Mouse (Mus musculus) ovary, postnatal 14 days (tissue): ENCODE data around the gene Enpp1.
A peak's percentile ranks its signal among the peaks of the same experiment; 100 is the strongest.

Experiments used
- DNase-seq: peaks from one replicate; pipeline ENCODE4 v3.0.0; 2022; ENCODE audit warnings: low spot score

The Enpp1 gene

DNA sequence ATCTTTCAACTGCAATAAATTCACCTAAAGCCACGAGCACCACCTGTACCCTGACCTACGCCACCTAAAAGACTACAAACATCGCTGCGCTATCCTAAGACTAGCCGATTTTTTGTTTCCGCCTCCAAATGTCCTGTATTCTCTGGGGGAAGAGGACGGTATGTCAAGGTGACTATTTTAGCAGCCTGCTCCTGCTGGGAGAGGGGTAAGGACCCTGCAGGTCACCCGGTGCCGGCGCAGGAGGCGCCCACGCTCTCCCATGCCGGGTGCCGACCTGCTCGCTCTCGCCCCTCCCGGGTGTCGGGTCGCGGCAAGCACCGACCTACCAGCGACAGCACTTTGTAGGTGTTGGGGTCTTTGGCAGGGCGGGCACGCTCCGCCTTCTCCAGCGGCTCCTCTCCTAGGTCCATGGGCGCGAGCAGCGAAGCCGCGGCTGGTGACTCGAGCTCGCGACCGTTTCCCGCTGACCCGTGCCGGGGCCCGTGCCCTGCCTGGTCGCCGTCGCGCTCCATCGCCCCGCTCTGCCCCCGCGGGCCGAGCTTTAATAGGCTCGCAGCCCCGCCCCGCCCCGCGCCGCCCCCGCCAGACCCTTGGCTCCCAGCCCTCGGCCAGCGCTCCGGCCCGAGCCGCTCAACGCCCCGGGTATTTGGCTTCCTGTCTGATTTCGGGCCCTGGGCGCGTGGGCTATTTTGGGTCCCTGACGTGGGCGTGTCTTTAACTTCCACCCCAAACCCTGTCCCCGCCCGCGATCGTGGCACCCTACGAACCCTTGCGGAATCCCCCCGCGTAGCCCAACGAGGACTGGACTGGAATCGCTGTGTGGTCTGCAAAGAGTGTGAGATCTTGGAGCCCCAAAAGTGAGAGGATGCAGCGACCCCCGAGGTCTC is at the start of gene Enpp1:
TSS of gene Enpp1 (minus strand) at position 680 of the 887 bp plus-strand sequence.
- peak; percentile 50 for DNase-seq

DNA sequence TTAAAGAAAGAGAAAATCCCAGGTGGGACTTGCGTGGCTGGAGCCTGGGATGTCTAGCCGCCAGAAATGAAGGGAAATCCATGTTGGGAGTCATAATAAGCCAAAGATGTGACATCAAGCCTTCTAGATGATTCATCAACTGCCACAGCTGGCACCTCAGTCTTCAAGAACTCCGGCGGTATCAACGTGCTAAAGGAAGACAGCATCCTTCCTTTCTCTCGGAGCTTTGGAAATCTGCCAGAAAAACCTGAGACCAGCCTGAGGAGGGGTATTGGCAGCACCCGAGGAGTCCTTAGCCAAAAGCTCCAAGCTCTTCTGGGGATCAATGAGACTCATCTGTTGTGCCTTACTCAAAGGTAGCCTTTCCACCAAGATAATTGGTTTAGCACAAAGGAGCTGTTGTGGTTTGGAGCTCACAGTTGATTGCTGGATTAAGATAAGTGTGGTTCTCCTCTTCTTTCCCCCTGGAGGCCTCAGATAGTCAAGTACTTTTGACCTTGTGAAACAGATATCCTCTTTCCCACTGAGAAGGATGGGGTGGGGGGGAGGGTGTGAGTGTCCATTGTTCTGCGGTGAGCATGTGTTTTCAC is 46.5 kb upstream of the Enpp1 start:
- no peak for DNase-seq

DNA sequence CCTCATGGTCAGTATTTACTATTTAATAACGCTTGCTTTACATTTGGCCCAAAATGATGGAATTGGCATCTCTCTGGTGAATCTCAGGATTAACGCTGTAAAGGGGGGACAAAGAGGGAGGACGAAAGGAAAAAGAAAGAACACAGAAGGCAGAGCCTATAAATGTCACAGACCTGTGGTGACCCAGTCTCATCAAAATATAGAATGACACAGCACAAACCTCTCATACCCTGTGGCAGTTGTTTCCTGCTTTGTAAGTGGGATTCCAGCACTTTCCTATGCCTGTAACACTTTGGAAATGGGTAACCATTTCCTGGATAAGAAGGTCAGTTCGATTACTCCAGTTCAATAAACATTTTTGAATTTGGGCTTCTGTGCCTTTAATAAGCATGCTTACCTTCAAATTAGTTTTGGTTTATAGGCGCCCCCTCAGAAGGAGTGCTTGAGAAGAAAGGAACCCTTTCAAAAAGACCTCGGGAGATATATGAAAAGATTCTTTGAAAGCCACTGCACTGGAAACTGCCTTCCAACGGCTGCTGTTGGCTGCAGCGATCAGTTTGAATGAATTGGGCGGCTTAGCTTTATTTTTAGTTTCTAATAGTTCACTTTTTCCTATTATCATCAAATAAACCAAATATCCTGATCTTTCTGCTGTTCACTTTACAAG is 43.0 kb upstream of the Enpp1 start:
- no peak for DNase-seq

DNA sequence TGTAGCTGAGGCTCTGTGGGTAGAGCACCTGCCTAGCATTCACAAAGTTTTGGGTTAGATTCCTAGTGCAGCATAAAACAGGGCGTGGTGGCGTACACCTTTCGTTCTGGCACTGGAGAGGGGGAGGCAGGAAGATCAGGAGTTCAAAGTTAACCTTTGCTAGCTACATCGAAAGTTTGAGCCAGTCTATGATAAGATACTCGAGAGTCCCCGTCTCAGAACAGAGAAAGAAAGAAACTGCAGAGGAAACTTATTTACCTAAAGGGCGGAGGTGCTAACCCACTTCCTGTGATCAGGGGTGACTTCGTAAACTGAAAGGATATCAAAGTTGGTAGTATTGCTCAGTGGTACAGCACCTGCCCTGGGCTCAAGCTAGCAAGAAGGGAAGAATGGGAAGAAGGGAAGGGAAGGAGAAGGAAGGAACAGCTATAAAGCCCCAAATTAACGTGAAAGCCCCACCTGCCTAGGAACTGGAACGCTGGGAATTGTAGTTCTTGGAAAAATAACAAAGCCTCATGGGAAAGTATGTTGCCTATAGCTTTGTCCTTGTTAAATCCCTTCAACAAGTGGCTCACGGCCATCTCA is 42.4 kb upstream of the Enpp1 start:
- DNase-seq: no peak

DNA sequence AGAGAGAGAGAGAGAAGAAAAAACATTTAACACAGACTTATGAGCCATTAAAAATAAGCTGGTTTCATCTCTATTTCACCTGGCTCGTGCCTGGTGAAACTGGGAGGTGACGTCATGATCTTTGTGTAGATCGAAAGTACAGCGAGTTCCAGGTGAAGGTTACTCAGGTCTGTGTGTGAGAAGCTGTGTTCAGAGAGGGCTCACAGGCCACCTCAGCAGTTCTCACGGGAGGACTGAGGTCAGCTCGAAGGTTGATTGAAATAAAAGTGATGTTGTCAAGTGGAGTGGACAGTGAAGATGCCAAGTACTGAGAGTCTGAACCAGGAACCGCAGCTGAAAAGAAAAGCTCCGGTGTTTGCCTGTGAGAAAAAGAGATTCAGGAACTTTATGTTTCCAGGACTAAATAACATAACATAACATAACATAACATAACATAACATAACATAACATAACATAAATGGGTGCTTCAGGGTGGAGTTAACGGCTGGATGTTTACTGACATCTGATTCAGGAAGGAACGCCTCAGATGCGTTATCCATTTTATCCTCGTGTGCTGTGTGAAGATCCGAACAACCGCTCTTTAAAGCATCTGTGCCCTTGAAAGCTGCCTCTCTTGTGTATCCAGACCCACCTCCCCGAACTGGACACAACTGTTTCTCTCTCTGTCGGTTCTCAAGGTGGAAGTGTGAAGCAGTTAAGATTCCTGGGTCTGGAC is 41.7 kb upstream of the Enpp1 start:
- no peak for DNase-seq

DNA sequence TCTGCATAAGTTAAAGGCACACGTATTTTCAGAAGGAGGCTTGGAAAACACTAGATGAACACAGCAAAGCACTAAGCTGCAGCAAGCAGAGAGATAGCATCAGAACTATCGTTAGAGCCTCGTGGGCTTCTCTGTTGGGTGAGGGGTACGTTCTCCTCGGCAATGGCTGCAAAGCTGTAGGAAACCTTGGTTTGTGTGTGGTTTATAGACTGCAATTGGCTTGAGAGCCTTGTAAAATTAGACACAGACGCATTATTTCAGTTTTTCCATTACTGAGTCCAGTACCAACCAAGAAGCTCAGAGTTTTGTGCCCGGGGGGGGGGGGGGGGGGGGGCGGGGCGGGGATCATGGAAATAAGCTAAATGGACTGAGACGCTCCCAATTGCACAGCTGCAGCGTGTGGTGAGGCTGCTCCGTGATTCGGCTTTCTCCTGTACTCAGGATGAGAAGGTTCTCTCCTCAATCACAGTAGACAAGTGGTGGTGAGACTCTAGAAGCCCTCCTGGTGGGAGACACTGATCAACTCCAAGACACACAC is 31.1 kb upstream of the Enpp1 start:
- DNase-seq: no peak

DNA sequence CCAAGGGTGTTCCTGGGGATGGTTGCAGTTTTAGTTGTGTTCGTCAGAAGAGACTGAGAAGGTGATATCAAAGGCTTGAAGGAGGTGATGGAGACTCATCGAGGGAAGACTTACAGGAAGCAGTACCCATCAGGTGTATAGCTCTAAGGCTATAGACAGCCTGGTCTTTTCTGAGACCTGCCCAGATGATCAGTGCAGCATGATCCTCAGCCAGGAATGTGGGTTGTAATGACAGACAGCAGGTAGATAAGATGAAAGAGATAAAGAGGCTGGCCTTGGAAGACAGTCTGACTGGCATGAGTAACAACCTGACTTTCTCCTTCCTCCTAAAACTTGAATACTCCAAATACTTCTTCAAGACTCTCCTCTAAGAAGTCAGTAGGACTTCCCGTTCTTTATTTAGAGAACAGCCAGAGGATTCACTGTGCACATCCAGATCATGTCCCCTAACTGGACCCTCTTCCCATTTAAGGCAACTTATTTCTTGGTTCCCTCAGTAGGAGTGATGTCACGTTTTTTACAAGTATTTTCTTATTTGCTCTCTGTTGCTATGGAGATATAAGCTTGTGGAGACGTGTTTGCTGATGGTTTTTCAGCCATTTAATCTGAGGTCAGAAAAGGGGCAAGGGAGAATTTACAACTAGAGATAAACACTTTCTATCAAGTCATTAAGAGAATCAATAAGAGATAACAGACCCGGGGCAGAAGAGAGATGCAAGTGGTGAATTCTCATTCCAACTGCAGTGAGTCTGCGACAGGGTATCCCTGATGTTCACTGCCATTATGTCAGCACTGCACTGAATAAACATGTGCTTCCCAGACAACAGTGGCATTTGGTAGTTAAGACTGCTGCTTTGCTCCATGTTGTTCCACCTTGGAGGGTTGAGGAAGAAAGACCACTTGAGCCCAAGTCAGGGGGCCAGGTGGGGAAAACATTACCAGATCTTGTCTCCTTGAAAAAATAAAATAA is 29.6 kb upstream of the Enpp1 start:
- DNase-seq: no peak

DNA sequence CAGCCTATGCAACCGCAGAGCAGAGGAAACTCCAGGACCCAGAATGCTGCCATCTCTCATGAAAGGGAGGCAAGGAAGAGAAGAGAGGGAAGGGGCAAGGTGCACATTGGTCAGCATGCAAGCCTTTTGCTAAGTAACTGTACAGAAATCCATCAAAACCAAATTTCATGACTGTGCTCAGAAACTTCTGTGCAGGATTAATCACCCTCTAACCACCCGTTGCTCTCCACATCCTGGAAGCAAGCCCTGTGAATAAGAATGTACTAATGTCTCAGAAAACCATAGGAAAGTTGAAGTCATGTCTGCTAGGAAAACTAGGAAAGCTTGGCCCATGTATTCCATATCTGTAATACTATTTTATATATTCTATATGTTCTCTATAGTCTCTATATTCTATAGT is 27.2 kb upstream of the Enpp1 start:
- DNase-seq: no peak

DNA sequence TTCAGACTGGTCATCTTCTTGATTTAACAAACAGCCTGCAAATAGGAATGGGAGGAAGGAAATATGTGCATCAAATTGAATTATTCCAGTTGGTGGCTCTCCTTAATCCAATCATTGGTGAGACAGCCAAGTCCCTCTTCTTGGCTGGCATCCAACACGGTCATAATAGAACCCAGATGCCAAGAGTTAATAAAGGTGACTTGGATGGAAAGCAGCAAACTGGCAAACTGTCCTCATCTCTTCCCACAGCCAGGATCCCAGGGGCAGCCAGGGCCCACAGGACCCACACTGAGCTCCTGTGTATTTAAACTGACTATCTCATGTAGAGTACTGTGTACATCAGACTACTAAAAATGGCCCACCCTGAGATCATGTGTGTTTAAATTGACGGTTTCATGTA is 26.5 kb upstream of the Enpp1 start:
- DNase-seq: no peak

DNA sequence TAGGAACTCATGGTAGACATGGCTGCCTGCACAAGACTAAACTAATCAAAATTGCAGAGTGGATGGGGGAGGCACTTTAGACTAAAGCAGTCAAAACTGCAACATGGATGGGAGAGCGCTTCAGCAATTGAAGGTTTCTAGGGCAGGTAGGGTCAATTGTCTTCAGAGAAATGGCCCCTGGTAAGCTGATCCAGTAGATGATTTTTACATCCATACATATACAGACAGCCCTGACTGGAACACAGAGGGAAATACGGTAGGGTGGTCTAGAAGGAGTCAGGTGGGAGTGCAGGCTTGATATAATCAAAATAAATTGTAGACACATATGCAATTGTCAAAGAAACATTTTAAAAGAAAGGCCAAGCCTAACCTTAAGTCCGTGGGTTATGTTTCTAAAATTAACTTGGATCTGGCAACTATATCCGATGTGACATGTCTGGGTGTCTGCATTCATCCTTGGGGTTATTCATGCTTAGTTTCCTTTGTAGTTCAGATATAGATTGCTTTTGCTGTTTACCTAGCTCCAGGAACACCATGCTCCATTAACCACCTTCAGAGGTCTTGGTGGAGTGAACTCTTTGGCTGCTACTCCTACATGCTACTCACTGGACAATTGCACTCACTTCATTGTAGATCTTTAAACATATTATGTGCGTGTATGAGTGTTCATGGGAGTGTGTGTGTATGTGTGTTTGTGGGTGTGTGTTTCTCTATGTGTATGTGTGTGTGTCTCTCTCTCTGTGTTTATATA is 23.2 kb upstream of the Enpp1 start:
- no peak for DNase-seq

DNA sequence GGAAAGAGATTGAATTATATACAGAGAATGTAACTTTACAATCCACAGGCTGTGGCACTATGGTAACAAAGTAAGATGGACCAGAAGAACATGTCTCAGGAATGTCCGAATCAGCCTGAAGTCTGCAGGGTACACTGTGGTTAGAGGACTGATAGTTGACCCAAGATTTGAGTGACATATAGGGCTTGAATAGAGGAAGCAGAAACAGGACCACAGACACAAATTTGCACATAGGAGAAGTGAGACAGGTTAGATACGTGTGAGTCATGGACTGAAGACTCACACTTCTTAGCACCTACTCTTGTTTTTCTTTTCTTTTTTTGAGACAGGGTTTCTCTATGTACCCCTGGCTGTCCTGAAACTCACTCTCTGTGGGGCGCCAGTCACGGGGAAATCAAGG is 15.5 kb upstream of the Enpp1 start:
- DNase-seq: no peak

DNA sequence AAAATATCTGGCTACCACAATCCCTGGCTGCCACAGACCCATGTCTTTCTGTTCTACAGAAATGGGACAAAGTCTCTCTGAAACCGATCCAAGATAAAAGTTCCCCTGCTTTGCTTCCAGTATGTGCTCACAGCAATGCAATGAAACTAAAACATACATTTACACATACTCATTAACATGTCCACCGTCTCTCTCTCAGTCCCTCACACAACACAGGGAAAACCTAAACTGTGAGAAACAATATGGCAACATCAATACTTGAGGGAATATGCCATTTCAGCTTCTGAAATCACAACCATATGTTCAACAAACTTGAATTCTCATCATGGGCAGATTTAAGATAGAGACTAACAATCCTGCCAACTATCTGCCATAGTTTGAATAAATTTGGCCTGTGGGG is 13.2 kb upstream of the Enpp1 start:
- no peak for DNase-seq

DNA sequence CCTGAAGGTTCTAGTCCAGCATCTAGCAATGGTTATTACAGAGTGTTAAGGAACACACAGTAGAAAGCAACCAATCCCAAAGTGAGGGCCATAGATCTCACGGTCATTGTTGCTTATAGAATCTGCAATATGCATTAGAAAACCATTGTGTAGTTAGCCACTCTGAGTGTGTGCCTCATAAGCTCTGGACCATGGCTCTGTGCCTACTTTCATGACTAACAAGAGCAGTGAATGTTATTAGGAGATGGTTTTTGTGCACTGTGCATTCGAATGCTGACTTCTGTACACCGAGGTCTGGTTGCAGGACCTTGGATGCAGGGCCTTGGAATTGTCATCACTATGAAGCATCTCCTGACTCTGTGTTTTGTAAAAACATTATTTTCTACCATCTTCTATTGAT is 9.9 kb upstream of the Enpp1 start:
- DNase-seq: no peak

DNA sequence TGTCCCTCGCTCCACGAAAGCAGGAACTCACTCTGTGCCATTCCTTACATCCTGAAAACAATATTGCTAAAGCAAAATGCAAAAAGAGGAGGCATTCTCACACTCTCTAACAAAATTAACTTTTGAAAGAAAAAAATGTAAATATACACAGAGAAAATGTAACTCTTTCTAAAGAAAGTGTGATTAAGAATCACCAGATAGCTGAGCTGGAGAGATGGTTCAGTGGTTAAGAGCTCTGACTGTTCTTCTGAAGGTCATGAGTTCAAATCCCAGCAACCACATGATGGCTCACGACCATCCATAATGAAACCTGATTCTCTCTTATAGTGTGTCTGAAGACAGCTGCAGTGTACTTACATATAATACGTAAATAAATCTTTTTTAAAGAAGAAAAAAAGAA is 7.4 kb upstream of the Enpp1 start:
- DNase-seq: no peak

DNA sequence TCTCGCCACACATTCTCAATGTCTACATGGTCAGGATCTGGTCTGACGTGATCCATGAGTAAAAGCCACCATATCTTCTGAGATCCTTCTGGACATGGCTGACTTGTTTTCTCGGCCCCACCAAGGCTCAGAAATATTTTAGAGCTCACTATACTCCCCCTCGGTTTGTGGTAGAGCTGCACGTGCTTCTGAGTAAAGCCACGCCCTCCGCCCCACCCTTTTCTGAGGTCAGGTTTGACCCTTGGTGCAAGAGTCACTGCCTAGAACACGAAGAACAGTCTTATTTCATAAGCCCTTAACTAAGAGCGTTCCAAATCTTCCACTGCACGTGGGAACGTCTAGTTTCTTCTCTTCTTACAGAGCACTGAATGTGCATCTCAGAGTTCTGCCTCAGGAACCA is 6.8 kb upstream of the Enpp1 start:
- no peak for DNase-seq

DNA sequence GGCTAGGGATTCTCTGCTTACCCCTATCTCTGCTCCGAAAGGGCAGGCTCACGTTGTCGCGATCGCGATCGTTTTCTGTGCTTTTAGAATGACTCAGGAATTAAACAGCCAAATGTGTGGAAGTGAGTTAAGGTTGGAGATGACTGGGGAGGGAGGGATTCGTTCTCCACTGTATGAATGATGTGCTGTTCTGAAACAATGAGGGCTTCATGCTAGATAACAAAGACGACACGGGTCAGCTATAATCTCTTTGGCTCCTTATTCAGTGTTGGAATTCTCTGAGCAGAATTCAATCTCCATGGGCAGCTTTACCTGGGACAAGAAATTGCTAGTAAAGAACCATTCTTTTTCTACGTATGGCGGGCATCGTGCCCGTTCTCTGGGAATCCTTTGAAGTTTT is 6.1 kb upstream of the Enpp1 start:
- DNase-seq: no peak

DNA sequence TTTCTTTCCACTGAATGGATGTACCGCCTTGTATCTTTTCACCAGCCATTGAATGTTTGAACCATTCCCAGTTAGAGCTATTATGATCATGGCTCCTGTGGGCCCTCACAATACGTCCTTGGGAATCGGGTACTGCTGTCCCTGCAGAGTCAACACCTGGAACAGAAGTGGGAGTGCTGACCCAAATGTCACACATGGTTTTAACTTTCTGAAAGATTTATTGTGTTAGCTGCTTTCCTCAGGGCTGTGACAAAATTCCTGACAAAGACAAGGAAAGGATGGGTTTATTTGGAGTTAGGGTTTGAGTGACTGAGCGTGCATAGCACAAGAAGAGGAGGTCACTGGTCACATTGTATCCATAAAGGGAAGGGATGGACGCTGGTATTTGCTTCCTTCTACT is 4.3 kb upstream of the Enpp1 start:
- DNase-seq: no peak

DNA sequence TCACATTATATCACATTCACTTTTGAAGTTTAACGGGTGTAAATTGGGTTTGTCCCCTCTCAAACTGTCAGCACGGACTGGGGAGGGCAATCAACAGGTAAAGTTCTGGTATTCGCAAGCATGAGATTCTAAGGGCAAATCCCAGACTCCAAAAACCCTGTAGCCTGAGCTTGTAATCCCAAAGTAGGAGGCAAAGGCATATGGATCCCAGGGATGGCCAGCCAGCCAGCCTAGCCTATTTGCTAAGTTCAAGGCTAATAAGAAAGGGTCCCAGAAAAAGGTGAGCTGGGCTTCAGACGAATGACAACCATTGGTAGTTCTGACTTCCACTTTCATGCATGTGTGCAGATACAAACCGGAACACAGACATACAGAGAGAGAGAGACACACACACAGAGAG is 942 bp upstream of the Enpp1 start:
- no peak for DNase-seq

DNA sequence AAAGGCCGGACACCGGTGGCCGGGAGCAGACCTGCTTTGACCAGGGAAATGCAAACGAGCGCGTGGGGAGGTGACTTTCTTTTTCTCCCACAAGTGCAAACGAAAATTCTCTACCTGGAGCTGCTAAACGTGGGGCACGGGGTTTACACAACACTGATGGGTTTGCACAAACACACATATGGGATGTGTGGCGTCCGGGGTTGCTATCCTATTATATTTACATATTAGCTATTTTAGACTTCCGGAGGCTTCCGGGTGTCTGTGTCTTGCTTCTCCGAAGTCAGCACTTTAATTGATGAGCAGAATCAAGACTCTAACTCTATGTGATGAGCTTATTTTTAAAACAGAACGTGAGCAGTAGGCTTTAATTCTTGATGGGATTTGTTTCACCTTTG is 405 bp upstream of the Enpp1 start:
- DNase-seq: no peak

DNA sequence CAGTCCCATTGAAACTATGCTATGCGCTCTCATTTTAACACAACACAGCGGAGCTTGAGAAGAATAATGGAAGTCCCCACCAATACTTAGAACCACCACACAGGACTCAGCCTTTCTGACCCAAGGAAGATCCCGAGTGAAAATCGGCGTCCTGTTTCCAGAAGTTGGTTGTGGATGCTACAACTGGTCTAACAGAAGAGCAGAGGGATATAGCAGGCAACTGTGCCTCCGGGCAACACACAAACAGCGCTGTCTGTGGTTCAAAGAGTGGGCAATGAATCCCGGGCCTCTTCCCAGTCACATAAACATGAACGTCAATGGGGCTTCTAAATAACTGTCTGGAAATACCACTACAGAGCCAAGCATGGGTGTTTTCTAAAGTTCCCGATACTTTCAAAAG is 888 bp downstream of the Enpp1 start:
- no peak for DNase-seq
